Mouse (Mus musculus) T-helper 2 cell (primary cell): ENCODE results near the gene Tnfaip8l2.

ENCODE experiments used
- in situ Hi-C: fragments of 300-600 bp; cut with MboI, MseI; formaldehyde crosslinking; loops from one replicate; pipeline ENCODE4 v1.15.1; 2025; ENCODE audit warnings: high pct_unique_total_duplicates

Tnfaip8l2 gene

GRCm38 (mm10) chr3:95159987-95160963 is 18.1 kb upstream of the Tnfaip8l2 start, which contains the start of gene Sema6c:
Gene Sema6c (plus strand): TSS chr3:95160457.
- in situ Hi-C loops = no loop called here

DNA sequence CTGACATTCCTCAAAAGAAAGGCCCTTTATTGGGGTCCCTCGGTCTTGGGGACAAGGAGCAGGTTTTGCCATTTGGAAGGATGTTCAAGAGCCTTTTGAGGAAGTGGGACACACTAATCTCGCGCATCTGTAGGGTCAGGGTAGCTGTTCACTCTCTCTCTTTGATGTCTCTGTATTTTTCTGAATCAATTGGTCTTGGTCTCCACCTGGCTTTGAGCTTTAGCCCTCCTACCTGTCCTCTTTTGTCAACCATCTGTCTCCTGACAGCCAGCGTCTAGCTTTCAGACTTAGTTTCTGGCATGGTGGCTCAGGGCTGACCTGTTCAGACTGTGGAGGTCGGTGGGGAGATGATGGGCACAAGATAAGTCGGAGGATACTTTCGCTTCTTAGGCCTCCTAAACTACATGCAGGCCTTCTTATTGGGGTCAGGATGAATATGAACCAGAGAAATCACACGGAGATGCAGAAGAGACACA is 17.4 kb upstream of the Tnfaip8l2 start:
- in situ Hi-C loops = no loop called here

DNA sequence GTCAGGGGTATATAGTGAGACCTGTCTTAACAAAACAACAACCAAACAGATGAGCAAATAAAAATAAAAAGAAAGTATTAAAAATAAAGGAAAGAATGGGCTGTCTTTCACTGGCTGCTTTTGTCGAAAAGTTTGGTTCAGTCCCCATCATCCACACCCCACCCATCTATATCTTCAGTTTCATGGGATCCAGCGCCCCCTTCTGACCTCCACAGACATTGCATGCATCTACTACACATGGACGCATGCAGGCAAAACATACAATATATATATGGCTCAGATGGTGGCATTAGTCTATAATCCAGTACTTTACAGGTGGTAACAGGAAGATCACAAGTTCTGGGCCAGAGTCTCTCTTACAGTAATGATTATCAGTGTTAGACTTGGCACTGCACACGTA is 11.7 kb upstream of the Tnfaip8l2 start:
- in situ Hi-C loops = no loop called here

GRCm38 (mm10) chr3:95147924-95148323 is 5.8 kb upstream of the Tnfaip8l2 start:
- in situ Hi-C loops = loop anchor here (10.0 kb wide), 1 partner anchor 117 kb away; no protein-coding TSS in a partner anchor

DNA sequence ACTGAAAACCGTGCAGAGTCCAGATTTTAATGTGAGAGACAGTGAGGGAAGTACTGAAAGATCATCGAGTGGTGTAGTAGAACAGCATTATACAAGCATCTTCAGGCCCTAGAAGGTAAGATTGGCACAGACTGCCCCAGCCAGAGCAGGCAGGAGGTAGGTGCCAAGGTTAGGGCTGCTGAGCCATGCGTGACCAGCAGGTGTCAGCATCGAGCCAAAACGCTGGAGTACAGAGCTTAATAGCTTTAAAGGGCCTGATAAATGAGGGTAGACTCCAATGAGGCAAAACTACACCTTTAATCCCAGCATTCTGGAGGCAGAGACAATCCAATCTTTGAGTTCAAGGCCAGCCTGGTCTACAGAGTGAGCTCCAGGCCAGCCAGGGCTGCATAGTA is 454 bp upstream of the Tnfaip8l2 start:
- in situ Hi-C loops = loop anchor here (10.0 kb wide), 1 partner anchor 122 kb away; no protein-coding TSS in a partner anchor

GRCm38 (mm10) chr3:95141474-95141873 is 686 bp downstream of the Tnfaip8l2 start:
- in situ Hi-C loops = loop anchor here (10.0 kb wide), 1 partner anchor 123 kb away; no protein-coding TSS in a partner anchor

DNA sequence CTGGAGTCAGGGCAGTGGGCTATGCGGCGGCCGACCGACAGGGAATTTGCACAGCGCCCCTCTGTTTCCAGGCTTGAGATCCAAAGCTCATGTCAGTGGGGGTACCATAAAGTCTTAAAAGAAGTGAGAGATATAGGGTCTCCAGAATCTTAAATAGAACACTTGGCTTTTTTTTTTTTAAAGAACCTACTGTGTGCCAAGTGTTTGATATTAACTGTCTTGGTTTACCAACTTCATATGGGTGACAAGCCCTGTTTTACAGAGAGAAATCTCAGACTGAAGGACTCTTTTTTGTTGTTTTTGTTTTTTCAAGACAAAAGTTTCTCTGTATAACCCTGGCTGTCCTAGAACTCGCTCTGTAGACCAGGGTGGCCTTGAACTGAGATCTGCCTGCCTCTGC is 1.4 kb downstream of the Tnfaip8l2 start:
- in situ Hi-C loops = loop anchor here (10.0 kb wide), 1 partner anchor 124 kb away; no protein-coding TSS in a partner anchor

DNA sequence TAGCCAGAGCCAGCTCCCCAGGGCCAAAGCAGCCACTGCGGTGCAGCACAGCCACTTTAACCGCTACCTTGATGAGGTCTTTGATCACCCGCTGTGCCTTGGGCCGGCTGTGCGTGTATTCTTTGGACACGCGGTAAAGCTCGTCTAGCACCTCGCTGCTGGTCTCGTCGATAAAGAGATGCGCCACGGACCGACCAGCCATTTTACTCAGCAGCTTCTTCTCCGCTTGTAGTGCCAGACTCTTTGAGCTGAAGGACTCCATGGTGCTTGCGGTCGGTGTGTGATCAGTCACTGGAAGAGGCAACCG is 1.9 kb downstream of the Tnfaip8l2 start:
- in situ Hi-C loops = loop anchor here (10.0 kb wide), 1 partner anchor 125 kb away; no protein-coding TSS in a partner anchor

DNA sequence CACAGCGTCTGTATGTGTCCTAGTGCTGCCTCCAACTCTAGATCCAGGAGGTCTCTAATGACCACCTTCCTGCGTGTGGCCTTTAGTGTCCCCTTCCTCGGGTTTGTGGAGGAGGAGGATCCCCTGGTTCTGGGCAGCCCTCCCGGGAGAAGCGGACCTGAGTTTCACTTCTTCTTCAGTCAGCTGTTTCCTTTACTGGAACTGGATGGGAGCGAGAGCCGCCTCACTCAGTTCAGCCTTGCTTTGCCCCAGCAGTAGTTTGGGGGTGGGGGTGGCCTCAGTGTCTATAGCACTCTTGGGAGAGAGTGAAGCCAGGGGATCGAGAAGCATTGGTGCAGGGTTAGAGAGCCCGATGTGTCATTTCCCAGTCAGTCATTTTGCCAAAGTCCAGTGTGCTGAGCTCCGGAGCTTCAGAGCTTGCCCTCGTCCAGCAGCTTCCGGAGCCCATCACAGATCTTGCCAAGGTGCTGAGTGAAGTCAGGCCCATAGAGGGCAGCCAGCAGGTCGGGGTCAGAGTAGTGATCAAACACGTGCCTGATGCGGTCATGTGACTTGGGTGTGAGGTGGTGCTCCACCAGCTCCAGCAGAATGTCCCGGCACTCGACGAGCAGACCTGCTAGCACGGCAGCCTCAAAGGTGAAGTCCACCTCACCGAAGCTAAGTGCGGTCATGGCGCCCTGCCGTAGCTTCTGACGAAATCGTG is 2.4 kb downstream of the Tnfaip8l2 start:
- in situ Hi-C loops = loop anchor here (5.0 to 10.0 kb wide), 3 partner anchors 125 to 1212 kb away; partner anchors contain the start of gene Rprd2

- in situ Hi-C loops = loop anchor here (5.0 to 10.0 kb wide), 2 partner anchors 678 to 1209 kb away; partner anchors contain the start of gene Rprd2
These were observed 5.8 kb downstream of the Tnfaip8l2 start for GRCm38 (mm10) chr3:95136336-95136735.

DNA sequence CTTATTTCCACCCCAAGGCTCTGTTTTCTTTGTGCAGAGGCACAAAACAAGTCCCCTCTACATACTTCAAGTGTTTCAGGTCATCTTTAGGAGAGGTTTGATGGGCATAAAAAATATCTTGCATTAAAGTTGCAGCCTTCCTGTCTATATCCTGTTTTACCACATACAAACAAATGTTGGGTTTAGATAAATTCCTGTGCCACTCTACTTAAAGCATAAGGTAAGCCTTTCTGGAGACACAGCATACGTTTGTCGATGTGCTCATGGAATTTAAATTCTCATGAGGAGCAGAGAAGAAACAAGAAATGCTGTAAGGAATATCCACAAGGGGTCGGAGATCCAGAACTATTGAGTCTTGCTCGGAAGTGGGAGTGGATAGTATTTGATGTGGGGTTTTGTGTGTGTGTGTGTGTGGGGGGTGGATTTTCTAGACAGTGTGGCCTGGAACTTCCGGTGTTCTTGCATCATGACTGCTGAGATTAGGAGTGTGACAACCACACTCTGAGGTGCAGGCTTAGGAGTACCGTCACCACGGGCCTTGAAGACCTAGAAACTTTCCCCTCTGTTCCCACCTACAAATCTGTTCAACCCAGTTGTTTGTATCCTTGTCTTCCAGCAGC is 6.6 kb downstream of the Tnfaip8l2 start:
- in situ Hi-C loops = loop anchor here (5.0 to 10.0 kb wide), 2 partner anchors 679 to 1208 kb away; partner anchors contain the start of gene Rprd2

GRCm38 (mm10) chr3:95135023-95135422 is 7.1 kb downstream of the Tnfaip8l2 start:
- in situ Hi-C loops = loop anchor here (5.0 to 10.0 kb wide), 2 partner anchors 680 to 1208 kb away; partner anchors contain the start of gene Rprd2

DNA sequence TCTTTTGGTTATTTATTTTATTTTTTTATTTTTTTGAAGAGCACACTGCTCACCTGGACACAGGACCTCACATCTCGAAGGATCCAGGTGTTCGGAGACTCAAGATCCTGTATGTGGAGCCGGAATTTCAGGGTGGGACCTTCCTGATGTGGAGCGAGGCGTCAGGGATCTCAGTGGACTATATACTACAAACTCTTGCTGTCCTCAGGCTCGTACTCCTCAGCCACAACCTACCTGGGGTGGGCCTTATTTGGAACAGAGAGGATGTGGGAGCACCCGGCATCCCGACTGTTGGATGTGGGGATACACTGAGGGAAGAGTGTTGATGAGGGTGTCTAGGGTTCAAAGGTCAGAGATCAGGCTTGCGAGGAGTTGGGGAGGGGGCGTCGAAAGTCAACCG is 8.0 kb downstream of the Tnfaip8l2 start:
- in situ Hi-C loops = loop anchor here (10.0 kb wide), 1 partner anchor 681 kb away; the partner anchor contains the start of gene Rprd2

- in situ Hi-C loops = loop anchor here (10.0 kb wide), 1 partner anchor 681 kb away; the partner anchor contains the start of gene Rprd2
These were observed 8.5 kb downstream of the Tnfaip8l2 start, which contains the start of the genes Scnm1 and Lysmd1 for GRCm38 (mm10) chr3:95133680-95134101. Gene Scnm1 (minus strand): TSS chr3:95134011. Gene Lysmd1 (plus strand): TSS chr3:95134088.

DNA sequence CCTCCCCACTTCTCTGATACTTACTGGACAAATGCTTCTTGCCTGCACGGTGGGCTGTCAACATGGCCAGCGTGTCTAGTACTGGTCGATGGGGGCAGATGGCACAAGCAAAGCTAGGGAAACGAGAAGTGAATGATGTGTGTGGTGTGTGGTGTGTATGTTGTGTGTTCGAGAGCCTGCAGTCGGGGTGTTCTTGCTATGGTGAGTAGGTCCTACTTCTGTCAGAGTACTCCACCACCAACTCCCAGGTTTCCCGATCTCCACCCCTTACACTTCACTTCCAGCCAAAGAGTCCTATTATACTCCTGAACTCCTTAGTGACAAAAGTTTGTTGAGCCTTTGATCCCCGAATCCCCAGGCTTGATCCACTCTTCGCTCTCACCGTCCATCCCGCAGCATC is 9.0 kb downstream of the Tnfaip8l2 start:
- in situ Hi-C loops = loop anchor here (10.0 kb wide), 1 partner anchor 682 kb away; the partner anchor contains the start of gene Rprd2

- in situ Hi-C loops = loop anchor here (10.0 kb wide), 1 partner anchor 682 kb away; the partner anchor contains the start of gene Rprd2
These were observed 9.8 kb downstream of the Tnfaip8l2 start for GRCm38 (mm10) chr3:95132389-95132788.

DNA sequence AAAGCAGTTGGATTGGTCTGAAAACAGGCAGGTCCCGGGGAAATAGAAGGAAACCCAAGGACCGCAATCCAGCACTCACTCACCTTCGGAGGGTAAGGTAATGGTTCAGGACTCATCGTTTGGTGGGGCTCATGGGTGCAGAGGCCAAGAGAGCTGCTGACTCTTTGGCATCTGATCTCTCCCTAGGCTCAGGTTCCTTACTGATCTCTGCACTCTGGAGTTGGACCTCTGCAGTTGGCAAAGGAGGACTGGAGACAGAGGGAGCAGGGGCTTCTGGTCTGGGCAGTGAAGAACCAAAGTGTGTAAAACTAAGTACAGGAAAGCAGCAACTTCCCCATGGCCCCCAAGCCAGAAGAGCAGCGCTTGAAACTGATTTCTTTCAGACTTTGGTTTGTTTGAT is 12.1 kb downstream of the Tnfaip8l2 start:
- in situ Hi-C loops = loop anchor here (10.0 kb wide), 1 partner anchor 685 kb away; the partner anchor contains the start of gene Rprd2

DNA sequence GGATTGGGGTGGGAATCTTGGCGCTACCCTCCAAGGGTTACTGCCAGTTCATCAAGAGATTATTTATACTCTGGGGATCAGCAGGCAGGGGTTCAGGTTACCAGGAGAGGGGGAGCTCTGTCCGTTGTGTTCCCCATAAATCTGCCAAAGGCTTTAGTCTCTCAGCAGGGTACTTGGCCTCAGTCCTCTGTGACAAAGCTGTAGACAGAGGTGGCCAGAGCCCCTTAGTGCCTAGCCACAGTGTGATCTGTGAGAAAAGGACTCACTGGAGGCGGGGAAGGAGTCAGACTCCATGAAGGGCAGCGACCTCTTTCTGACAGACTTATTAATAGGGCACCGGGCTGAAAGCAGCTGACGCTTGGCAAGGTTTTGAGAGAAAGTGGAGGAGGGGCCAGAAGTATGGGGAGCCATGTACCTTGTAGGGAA is 12.9 kb downstream of the Tnfaip8l2 start:
- in situ Hi-C loops = no loop called here

DNA sequence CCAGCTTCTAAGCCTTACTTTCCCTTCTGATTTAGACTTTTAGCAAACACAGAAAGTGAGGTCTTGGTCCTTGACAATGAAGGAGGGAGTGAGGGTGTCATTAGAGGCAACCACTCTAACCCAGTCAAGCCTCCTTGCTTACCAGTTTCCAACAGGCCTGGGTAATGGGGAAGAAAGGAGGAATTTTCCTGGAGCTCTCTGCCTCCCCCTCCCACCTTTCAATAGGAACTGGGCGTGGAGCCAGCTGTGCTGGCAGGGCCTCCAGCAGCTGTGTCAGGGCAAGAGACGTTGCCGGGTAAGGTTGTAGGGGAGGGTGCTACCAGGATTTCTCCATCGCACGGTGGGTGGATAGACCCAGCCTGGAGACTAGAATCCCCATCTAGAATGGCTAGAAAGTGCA is 17.2 kb downstream of the Tnfaip8l2 start:
- in situ Hi-C loops = no loop called here

GRCm38 (mm10) chr3:95124246-95124645 is 17.9 kb downstream of the Tnfaip8l2 start, which contains the start of gene Tmod4:
Gene Tmod4 (plus strand): TSS chr3:95124476.
- in situ Hi-C loops = no loop called here

DNA sequence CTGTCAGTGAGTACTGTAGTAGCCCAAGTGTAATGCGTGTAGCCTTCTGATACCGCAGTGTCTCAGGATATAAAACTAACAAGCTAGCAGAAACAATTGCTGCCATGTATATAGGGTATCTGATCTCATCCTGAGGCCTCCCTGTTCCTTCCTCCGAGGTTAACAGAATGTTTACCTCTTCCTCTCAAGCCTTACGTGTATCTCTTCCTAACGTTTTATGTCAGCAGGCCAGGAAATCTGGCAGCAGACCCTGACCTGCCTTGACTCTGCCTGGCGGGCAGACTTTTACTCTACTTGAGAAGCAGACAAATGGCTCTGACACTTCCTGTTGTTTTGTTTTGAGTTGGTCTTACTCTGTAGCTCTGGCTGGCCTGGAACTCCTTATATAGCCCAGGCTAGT is 20.6 kb downstream of the Tnfaip8l2 start:
- in situ Hi-C loops = no loop called here
